Mouse (Mus musculus): ENCODE data around the gene Cdip1.
"Not testable (repeated sequence)": the region's sequence is repeated elsewhere in the genome, so short reads cannot be mapped to it uniquely, and the experiment has no call there.

The Cdip1 gene

DNA sequence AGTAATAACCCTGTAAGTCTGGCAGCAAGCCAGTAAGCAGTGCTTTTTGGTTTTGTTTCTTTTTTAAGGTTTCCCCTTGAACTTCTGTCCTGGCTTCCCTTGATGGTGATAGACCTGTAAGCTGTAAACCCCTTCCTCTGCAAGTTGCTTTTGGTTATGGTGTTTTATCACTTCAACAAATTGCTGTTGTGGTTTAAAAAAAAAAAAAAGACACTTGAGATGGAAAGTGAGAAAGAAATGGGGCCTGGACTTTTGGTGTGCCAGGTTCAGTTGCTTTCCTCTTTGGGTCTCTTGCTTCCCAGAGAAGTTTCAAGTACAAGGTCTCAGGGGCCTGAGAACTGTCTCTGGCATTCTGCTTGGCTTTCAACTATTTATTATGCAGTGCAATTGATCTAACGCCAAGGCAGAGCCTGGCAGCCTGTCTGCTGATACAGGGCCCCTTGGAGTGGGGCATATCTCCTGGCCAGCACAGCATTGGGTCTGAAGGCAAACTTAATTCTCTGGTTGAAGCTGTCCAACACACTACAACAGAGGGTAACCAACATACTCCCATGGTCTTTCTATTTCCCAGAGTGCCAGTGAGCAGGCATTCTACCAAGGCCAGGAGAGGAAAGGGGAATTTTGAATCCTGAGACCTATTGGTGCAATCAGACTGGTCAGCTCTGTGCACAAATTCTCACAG is 16.7 kb downstream of the Cdip1 start:
- no peak for DNase-seq (ENCODE audit: low spot score)

DNA sequence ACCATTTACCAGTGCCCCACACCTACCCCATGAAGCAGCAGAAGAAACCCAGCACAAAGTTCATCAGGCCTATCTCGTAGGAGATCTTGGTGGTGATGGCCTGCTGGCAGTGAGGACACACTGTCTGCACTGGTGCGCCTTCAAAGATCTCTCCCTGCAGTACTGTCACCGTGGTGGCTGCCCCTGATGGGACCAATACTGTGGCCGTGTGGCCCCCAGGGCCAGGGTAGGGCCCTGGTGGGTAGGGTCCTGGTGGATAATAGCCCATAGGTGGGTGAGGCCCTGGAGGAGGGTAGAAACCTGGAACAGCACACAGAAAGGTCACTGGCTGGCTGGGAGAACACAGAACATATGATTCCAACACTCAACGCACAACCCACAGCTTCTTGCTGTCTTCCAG is 21.4 kb downstream of the Cdip1 start:
- no peak for DNase-seq (ENCODE audit: low spot score)

DNA sequence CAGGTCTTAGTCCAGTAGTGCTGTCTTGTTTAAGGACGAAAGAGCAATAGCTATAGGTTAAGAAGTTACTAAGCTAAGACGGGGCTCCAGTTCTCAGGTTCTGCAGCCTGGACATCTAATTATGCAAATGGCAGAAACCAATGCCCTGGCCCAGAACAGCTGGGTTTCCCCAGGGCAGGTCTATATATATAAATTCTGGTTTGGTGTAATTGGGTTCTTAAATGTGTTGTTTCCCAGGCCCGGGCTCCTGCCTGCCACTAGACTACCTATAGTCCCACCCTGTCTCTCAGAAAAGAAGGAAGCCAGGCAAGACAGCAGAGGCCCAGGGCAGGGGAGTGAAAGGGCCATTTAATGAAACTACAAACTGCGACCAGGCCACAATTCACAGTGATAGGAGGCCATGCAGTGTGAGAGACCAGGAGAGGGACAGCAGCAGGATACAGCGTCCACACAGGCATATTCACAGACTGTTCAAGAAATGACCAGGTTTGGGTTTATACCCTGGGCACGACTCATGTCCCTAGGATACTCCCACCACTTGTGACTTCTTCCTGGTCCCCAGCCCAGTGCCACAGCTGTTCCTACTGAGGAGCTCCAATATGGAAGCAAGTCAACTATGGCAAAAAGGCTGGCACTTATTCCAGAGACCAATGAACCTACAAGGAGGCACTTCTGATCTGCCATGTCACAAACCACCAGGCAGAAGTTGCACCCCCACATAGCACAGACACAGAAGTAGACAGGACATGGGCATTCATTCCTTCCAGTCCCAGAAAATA is 22.9 kb downstream of the Cdip1 start:
- DNase-seq (ENCODE audit: low spot score) = no peak

DNA sequence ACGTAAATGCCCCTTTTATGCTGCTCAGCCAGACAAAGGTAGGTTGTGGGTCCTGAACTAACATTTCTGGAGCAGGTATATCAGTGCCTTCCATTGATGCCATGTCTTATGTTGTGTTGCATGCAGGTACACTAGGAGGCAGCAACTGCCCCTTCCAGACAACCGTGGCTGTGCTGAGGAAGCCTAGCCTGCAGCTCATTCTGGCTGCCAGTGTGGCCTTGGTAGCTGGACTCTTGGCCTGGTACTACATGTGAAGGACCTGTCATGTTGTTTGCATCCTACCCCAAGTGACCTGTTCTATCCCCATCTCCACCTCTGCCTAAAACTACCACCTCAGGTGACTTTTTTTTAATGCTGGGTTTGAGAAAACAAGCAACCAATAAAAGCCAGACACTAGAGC is 24.2 kb downstream of the Cdip1 start:
- no peak for DNase-seq (ENCODE audit: low spot score)

DNA sequence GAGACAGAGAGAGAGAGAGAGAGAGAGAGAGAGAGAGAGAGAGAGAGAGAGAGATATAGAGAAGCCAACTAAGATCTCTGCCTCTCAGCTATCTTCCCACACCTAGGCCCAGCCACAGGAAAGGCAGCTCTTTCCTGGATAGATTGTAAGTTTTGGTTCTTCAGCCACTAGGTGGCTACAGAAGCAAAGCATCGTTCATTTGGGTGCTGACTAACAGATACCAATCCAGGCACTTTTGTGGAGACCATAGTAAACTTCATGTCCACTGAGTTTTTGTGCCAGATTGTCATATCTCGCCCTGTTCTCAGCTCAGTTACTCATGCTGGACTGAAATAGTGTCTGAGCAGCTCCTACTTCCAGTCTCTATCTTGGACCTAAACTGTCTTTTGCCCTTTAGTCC is 26.8 kb downstream of the Cdip1 start:
- DNase-seq (ENCODE audit: low spot score) = peak; percentile 39

DNA sequence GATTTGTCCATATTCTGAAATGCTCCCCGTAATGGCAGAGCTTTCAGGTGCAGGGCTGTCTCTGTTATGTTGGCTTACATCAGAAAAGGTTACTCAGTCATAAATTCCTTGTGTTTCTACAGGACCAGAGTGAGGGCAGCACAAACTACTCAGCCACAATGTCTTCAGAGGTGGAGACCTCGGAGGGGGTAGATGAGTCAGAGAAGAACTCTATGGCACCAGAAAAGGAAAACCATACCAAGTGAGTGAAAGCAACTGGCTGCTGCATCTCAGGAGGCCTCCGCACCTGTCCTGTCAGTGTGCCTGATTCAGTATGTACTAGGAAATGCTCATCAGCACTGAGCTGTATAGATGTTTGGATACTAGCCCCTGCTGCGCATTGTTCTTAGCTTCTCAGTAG is 27.7 kb downstream of the Cdip1 start:
- no peak for DNase-seq (ENCODE audit: low spot score)

DNA sequence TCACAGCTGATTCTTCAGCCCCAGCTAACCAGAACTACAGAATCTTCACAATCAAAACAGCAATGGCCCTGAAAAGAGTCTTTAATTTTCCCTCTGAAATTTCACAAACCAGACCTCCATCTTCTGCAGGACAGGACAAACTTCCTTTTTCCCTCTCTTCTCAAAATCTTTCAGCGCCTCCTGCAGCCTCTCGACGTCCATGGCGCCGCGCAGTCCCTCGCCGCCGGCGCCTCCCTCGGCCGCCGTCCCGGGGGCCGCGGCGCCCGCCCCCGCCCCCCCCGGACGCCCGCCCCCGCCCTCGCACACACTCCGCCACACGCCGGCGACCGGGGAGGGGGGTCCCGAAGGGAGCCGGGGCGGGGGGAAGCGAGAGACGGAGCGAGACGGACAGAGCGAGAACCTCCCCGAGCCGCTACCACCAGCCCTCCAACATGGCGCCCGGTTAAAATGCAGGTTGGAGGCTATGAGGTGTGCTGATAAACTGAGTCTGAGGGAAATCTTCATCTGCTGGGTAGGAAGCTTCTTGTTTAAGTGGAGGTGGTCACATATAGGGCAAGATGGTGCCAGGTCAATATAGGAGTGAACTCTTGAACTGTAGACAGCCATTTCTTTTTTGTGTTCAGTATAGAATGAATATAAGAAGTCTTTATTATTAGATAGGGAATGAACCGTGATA is 33.3 kb downstream of the Cdip1 start:
- DNase-seq (ENCODE audit: low spot score) = not testable (repeated sequence)

DNA sequence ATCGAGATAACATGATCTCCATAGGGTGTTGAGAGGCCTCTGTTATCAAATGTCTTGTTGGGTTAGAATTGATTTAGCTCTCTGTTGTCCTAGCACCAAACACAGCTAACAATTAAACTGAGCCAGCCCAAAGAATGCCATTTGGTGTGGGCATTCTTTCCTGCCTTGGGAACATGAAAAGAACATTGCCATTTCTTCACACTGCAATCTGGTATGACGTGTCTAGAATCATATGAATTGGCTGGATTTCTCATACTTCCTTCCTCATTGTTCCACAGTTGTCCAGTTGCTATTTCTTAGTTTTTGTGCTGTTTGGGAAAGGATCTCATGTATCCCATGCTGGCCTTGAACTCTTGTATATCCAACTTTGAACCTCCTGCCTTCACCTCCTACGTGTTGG is 36.0 kb downstream of the Cdip1 start:
- no peak for DNase-seq (ENCODE audit: low spot score)

DNA sequence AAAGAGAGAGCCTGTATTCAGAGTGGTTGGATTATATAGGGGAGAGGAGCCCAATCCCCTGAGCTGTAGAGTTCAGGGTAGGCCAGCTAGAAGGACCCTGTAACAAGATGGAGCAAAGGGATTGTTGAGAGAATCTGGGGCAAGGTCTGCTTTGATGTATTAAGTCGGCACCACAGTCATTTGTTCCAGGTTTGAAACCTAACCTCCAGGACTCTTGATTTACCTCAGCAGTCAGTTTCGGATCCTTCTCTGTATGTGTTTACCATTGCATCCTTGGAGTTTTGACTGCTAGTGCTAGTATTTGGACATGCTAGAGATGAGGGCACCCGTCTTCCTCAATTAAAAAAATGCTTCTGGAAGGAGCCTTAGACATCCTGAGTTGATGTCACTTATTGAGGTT is 37.9 kb downstream of the Cdip1 start:
- no peak for DNase-seq (ENCODE audit: low spot score)

DNA sequence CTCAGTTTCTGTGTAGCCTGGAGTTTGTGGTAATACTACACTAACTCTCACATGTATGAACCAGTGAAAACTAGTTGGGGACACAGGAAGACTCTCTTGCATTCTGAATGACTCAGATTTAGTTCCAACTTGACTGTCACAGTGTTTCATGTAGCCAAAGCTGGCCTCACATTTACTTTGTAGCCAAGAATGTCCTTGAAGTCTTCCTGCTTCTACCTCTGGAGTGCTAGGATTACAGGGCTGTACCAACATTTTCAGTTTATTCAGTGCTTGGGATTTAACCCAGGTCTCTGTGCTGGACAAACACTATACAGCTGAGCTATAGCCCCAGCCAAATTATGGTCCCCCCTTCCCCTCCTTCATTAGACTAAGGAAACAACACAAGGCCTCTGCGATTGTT is 47.9 kb downstream of the Cdip1 start:
- no peak for DNase-seq (ENCODE audit: low spot score)

DNA sequence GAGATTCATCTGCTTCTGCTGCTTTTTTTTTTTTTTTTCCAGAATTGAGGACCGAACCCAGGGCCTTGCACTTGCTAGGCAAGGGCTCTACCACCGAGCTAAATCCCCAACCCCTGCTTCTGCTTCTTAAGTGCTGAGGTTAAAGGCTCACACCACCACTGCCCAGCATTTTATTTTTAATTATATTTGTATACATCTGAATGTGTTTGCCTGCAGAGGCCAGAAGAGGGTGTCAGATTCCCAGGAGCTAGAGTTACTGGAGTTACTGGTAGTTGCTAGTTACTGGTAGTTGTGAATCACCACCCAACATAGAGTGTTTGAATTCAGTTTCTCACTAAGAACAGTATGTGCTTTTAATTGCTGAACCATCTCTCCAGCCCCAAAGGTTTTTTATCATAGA is 50.1 kb downstream of the Cdip1 start:
- no peak for DNase-seq (ENCODE audit: low spot score)

DNA sequence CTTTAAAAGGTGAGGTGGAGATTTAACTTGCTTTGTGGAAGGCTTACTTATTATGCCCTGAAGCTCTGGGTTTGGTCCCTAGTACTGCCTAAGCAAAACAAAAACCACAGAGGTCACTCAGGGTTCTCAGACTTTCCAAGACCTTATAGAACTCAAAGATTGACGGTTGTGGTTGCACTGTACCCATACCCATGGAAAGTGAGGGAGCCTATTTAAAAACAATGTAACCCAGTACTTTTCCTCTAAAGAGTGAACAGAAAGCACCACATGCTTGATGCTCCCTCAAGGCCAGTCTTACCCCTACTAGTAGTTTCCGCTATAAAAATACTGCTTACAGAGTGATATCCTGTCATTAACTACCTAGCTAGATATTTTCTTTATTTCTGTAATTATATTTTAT is 53.8 kb downstream of the Cdip1 start:
- no peak for DNase-seq (ENCODE audit: low spot score)

DNA sequence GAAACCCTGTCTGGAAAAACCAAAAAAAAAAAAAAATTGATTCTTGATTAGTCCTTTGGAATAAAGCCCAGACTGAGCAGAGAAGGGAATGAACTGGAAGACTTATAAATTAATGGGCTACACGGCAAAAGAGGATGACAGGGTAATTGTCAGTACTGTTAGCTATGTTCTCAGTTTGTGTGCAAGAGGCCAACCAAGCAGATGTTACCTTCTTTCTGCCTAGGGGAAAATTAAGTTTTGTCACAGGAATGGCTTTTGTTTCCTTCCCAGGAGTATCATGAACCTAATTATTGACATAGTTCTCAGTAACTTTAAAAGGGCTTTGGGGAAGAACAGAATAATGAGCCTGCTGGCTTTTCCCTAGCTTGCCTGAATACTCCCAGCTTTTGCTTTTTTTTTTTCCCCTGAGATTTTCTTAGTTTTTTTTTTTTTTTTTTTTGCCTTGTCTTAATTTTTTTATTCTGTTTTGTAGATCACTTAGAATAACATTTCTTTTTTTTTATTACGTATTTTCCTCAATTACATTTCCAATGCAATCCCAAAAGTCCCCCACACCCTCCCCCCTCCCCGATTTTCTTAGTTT is 59.2 kb downstream of the Cdip1 start:
- no peak for DNase-seq (ENCODE audit: low spot score)

DNA sequence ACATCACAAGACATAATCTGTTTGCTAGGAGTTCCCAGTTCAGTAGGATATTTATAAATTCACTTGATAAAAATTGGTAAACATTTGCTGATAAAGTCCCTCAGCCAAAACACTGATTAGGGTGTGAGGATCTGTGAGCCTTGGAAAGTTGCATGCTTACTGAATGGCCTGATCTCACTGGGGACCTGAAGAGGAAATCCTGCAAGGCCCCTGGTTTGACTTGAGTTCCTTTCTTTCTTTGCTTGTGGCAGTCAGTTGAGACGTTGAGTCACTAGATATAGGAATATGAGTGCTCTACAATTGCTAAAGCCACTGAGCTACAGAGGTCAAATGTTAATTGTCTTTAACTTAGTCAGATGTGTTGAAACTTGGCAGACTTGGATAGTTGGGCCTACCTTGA is 62.1 kb downstream of the Cdip1 start:
- DNase-seq (ENCODE audit: low spot score) = no peak

DNA sequence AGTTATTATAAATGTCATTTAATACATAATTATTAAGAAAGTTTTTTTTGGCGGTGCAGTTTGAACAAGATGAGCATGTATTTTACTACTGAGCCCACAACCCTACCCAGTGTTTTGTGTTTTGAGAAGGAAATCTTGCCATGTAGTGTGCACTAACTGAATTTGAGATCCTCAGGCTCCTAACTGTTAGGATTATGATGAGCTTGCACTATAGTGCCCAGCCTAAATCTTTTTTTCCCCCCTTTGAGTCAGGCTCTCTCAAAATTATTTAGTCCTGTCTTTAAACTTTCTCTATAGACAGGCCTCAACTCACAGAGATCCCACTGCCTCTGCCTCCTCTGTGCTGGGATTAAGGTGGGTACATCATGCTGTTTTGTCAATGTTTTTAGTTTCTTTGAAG is 62.6 kb downstream of the Cdip1 start:
- no peak for DNase-seq (ENCODE audit: low spot score)

DNA sequence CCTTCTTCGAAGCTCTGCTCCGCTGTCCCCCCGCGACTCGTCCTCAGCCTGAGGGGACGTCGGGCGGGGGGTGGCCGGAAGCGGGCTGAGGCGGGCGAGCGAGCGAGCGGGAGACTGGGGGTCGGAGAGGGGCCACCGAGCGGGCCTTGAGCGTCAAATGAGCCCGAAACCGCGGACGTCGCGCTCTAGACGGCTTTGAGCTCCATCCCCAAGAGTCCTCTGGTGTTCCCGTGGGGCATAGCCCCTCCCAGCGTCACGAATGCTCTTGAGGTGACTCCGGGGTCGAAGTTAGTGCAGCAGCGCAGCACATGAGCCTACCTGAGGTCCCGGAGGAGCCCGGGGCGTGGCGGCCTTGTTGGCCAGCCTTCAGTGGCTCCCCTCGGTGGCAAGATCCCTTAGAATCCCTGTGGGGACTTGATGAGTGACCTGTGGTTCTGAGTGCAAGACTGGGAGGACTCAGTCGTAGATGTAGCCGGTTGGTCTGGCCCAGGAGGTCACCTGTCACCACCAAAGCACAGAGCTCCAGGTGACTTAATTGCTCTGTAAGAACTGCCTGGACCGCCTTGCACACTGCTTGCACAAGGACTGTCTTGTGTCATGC is 63.5 kb downstream of the Cdip1 start:
- DNase-seq (ENCODE audit: low spot score) = peak; percentile 37

DNA sequence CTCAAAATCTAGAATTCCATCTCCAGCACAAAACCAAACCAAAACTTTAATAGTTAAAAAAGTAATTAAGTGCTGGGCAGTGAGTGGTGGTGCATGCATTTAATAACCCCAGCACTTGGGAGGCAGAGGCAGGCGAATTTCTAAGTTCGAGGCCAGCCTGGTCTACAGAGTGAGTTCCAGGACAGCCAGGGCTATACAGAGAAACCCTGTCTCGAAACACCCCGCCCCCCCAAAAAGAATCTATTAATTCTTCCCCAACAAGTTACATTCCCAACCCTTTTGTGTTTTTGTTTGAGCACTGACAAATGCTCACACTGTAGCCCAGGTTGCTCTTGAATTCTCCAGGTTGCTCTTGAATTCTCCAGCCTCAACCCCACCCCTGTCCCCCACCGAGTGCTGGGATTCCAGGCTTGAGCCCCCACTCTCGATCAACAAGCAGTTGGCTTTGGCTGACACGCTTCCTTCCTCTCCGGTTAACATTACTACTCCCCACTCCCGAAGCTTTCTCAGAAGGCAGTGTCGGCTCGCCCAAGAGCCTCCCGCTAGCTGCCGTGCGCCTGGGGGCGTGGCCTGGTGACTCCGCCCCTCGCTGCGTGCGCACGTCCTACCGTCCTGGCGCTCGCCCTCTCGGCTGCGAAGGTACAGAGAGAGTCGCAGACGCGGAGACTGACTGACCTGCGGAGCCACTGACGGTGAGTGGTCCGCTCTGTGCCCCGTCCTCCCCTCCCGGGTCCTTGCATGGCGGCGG is 64.1 kb downstream of the Cdip1 start, which contains the start of gene Hmox2:
Gene Hmox2, plus strand, starts transcription at position 582 of the 748 bp plus-strand sequence.
- peak; percentile 92 for DNase-seq (ENCODE audit: low spot score)

DNA sequence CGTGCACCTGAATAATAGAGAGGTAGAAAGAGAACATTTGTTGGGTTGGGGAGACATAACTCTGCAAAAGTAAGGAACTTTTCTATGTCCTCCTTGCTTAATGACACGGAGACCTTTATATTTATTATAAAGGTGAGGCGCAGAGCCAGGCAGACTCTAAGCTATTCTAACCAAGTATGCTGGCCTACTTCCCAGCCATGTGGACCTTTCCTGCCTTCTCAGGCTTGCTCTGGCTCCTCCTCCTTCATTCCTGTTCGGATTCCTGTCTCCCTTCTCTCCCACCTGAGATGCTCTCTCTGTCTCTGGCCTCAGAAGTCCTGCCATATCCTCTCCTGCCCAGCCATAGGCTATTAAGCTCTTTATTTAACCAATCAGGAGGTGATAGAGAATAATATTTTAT is 64.8 kb downstream of the Cdip1 start:
- DNase-seq (ENCODE audit: low spot score) = no peak

DNA sequence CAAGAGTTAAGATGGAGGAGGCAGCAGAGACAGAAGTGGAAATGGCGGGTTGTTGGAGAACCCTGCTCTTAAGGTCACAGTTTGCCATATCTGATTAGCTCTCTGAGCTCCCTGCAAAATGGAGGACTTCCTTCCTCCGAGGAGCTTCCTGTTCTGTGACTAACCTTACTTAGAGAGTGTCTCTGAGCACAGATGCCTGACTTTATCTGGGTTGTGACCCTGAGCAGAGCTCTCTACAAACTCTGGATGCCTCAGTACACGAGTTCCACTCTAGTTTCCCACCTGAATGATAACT is 67.2 kb downstream of the Cdip1 start:
- DNase-seq (ENCODE audit: low spot score) = no peak

DNA sequence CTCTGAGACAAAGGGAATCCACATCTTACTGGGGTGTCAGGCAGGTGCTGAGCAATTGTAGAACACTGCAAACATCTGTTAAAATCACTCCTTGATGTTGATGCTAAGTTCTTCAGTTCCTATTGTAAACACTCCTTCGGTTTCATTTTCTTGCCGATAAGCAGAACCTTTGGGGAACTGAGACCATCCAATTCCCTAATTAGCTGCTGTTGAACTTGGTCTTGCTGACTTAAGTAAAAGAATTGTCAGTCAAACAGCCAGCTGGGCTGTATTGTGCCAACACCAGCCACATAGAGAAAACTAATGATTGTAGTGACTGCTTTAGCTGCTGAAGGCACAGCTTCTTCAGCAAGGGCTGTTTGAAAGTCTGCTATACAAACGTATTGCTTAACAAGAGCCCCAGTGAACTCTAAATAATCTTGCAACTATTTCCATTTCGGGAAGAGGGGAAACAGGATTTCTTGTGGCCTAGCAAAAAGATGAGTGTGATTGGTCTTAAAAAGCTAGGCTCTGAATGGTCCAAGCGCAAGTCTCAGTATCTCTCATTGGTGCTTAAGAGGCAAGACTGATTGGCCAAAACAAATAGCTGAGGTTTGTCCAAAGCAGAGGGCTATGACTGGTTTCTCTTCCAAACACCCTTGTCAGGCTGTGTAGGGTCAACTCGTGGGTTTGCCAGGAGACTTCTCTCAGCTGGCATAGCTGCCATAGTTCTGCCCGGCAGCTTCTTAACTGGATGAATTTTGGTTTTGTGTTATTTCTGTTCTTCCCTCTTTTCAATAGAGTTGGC is 67.8 kb downstream of the Cdip1 start:
- DNase-seq (ENCODE audit: low spot score) = no peak

All from layer of hippocampus, adult 11-12 months (tissue).